Mouse (Mus musculus) B cell, adult 2 months (primary cell): ENCODE measurements around the gene Trim46.
"Not testable (repeated sequence)": the region's sequence is repeated elsewhere in the genome, so short reads cannot be mapped to it uniquely, and the experiment has no call there.

ENCODE experiments used
- DNase-seq, 2 experiments: peaks; one replicate each; pipeline ENCODE4 v3.0.0; 2022

Trim46 gene

GRCm38 (mm10) chr3:89231772-89232275, 14.3 kb downstream of the Trim46 start:
- DNase-seq = no peak

DNA sequence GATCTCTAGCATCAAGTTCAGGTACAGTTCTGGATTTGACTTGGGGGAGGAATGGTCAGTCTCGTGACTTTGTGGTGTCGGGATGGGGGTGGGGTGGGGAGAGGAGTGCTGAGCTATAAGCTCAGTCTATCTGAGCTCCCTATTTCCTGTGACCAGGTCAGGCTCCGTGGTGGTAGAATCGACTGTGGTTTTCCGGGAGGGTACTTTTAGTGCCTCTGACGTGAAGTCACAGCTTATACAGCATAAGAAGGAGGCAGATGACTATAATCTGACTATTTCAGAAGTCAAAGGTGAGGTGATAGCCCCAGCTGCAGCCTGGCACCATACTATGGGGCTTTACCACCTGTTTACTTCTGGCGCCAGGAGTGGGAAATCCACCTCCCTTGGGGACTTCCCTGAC, 14.8 kb downstream of the Trim46 start:
- peak in 1 of 2 experiments; percentile 33 for DNase-seq

- no peak for DNase-seq
These were observed 15.5 kb downstream of the Trim46 start for GRCm38 (mm10) chr3:89230561-89230960.

GRCm38 (mm10) chr3:89229276-89229675, 16.8 kb downstream of the Trim46 start:
- DNase-seq = no peak

DNA sequence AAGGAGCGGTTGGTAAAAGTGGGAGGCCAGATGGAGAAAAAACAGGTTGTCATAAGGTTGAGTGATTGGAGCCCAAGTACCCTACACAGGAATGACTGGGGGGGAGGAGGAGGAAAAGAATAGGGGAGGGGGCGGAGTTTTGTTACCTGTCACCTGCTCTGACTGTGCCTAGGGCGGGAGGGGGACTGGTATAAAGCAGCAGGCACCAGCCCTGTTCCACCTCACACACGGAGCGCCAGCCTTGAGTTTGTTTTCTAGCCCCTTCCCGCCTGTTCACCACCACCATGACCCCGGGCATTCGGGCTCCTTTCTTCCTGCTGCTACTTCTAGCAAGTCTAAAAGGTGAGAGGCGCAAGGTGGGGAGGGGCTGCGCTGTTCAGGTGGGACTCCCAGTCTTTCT, 17.3 kb downstream of the Trim46 start, which contains the start of gene Muc1:
Gene Muc1, plus strand, starts transcription at position 222 of the 400 bp plus-strand sequence.
- no peak for DNase-seq

DNA sequence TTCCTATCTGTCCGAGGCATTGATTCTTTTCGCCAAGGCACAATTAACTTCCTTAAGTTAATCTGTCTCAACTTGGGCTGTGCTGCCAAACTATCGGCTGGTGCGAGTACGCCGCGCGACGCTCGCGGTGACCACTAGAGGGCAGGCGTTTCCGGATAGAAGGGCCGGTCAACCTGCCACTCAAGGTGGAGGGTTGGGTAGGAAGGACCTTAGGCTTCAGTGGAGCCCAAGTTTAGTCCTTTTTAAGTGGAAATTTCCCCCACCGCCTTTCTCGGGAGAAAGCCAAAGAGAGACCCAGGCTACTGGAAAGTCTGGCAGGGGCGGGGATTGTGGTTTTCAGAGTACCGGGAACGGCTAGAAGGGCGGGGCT, 17.9 kb downstream of the Trim46 start:
- DNase-seq = peak; percentile 91

- DNase-seq = peak; percentile 64
These were observed 18.6 kb downstream of the Trim46 start for GRCm38 (mm10) chr3:89227307-89228179.

DNA sequence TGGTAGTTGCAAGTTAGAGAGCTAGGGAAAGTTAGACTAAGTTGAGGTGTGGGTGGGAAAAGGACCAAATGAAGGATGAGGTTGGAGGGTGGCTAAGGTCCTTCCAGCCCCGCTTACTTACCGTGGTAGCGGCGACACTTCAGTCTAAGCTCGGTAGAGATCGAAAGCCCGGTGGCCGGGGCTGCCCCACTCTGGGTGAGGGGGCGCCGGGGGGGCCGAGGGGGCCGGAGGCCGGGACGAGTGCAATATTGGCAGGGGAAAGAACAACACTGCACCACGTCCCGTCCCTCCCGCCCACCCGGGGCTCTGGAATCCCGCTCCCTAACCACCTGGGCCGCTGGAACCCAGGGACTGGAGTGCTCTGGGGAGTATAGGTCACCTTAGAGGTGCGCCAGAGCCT, 19.2 kb downstream of the Trim46 start, which contains the start of gene Mtx1:
Gene Mtx1, minus strand, starts transcription at position 189 of the 400 bp plus-strand sequence.
- DNase-seq = no peak

- DNase-seq = no peak
These were observed 19.7 kb downstream of the Trim46 start for GRCm38 (mm10) chr3:89226361-89226760.

DNA sequence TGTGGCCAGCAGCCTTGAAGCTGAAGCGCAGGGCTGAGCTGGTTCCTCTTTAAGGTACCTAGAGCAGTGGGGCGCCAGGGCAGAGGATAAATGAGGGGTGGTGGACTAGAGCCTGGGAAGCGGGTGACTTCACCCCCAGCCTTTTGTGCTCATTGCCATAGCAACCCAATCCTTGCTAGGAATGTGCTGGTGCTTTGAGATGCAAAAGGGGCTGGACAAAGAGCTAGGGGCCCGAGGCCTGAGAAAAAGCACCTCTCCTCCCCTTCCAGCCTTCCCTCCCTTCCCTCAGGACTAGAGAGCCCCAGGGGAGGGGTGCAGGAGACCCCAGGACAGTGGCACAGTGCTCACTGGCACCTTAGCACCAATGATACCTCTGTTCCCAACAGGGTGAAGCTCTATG, 20.2 kb downstream of the Trim46 start:
- DNase-seq = no peak

GRCm38 (mm10) chr3:89225321-89225815, 20.7 kb downstream of the Trim46 start:
- no peak for DNase-seq

DNA sequence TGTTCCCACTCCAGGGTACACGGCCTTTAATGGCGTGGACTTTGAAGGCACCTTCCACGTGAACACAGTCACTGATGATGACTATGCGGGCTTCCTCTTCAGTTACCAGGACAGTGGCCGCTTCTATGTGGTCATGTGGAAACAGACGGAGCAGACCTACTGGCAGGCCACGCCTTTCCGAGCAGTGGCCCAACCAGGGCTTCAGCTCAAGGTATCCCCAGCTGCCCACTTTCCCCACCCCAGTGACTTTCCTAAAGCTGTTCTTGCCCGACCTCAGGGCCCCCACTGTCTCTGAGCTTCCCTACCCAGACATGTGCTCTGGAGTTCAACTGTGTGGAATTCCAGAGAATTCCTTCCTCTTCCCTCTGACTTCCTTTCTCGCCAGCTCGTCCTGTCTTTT, 21.3 kb downstream of the Trim46 start:
- DNase-seq = no peak

GRCm38 (mm10) chr3:89221167-89221566, 24.9 kb downstream of the Trim46 start:
- no peak for DNase-seq

- DNase-seq = no peak
These were observed 26.6 kb downstream of the Trim46 start for GRCm38 (mm10) chr3:89219546-89219945.

GRCm38 (mm10) chr3:89218271-89218670, 27.8 kb downstream of the Trim46 start:
- DNase-seq = no peak

DNA sequence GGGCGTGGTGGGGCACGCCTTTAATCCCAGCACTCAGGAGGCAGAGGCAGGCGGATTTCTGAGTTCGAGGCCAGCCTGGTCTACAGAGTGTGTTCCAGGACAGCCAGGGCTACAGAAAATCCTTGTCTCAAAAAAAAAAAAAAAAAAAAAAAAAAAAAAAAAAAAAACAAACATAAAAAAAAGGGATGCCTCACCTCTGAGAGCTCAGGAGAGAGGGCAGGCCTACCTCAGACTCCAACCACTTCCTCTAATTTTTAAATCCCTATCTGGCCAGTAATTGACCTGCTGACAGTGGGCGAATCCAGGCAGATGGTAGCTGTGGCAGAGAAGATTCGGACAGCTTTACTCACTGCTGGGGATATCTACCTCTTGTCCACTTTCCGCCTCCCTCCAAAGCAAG, 29.7 kb downstream of the Trim46 start:
- not testable (repeated sequence) for DNase-seq

GRCm38 (mm10) chr3:89215853-89216252, 30.3 kb downstream of the Trim46 start:
- DNase-seq = peak; percentile 90 to 92

DNA sequence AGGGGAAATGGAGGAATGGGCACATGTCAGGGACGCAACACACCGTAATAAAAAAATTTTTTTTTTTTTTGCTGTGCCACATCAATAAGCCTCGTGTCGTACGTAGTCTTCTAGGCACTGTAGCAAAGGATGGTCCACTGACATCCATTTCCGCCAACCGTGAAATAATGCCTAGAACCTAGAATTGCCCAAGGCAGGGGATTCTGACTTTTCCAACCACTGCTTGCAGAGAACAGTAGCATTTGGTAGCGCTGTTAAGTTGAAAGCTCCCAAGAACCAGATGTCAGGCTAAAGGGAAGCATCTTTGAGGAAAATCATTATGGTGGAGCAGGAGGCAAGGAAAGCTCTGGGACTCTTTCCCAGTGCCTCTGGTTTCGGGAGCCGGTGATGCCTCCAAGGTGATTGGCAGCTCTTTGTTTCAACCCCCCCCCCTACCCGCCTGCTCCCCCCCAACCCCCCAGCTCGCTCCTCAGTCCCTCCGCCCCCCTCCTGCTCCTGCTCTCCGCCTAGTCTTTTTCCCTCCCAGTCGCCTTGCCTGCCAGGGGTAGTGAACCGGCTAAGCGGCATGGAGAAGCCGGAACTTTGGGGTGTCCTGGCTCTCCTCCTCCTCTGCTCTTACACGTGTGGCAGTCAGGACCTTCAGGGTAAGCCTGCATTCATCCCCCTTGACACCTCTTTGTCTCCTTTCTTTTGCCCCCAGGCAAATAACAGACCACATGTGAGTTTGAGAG, 31.3 kb downstream of the Trim46 start, which contains the start of gene Thbs3:
Gene Thbs3, plus strand, starts transcription at position 500 of the 731 bp plus-strand sequence.
- DNase-seq = peak in 1 of 2 experiments; percentile 26

- DNase-seq = peak; percentile 96
These were observed 32.1 kb downstream of the Trim46 start for GRCm38 (mm10) chr3:89213803-89214530.

DNA sequence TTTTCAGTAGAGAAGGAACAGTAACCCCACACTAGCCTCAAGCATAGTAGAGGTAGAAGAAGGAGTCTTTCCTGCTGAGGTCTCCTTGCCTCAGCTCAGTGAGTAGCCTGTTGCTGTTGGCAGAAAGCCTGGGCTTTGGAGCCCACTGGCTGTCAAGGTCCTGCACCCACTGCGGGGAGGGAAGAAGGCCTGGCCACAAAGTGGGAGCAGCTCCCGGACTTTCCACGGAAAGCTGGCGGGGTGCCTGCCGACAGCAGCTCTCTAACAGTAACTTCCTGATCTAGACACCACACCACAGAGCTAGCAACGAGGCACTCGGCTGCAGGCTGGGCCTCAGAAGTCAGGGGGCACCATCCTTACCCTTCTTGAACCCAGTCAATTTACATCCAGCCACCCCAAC, 35.4 kb downstream of the Trim46 start:
- no peak for DNase-seq

DNA sequence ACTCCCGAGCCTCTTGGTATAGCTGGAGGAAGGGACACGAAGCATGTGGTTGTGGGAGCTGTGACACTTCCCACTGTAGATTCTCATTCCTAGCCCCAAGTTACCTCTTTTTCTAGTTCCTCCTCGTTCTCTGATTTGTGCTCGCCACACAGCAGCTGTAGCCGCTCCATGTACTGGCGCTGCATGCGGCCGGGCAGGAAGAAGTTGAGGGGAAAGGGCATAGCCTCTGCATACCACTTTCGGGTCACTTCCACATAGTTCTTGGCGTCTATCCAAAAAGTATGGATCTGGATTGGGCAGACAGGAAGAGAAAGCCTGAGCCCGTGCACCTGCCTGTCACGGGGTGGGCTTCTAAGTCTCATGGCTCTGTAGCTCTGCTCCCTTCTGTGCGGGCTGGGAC, 35.9 kb downstream of the Trim46 start:
- no peak for DNase-seq

DNA sequence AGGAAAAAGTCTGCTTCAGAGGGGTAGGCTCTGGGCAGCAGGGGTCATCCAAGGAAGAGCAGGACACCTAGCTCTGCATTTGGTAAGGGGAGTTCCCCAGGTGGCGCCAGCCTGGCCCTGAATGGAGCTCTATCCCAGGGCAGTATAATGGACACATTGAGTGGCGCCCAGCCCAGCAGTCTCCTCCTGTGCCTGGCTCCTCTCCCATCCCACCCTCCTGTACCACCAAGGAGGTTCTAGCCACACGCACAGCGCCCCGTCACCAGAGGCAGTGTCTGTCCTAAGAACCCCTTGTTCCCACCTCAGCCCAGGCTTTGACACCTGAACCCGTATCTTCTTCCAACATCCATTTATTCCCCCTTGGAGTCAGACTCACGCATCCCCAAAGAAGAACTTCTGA, 36.4 kb downstream of the Trim46 start:
- DNase-seq = no peak

DNA sequence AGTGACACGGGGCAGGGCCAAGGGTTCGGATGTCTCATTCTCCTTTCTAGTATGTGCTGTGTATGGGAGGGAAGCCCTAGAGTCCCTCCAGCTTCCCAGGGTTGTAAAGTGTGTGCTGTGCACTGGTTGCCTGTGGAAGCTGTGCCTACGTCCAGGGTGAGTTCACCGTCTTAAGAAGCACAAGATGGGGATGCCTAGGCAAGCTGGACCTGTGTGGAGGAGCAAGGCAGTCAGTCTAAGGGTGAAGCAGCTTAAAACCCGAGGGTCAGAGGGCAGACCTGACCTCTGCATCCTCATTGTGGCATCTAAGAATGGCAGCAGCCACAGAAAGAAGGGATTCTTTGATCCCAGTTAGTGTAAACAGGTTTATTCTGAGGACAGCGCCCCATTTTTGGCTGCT, 37.4 kb downstream of the Trim46 start:
- DNase-seq = no peak
